Mouse (Mus musculus) liver, embryonic 14.5 days (tissue): Measurements from ENCODE around the gene Kcnab1.

Experiments
- CTCF ChIP-seq: IDR thresholded peaks from 2 replicates; pipeline ENCODE4 v1.5.1; 2016; ENCODE audit warnings: antibody characterized with exemption, low read depth, control low read depth
- EP300 ChIP-seq: IDR thresholded peaks from 2 replicates; pipeline ENCODE4 v1.6.1; 2016; ENCODE audit warnings: antibody characterized with exemption, low read depth

- TF ChIP-seq CTCF (no peak), EP300 (no peak)
These were observed 228.8 kb downstream of the Kcnab1 start for GRCm38 (mm10) chr3:65337835-65338464.
